Mouse (Mus musculus): ENCODE results near the gene Syne2. TPM values are rescaled to one million over a fixed set of nuclear protein-coding genes. Genes with fewer than 3 reads are reported as not detected.
"Not testable (repeated sequence)": the region's sequence is repeated elsewhere in the genome, so short reads cannot be mapped to it uniquely, and the experiment has no call there.

The Syne2 gene
- total RNA-seq, 2 experiments from 2014 or later = 21.1 to 22.0 TPM

DNA sequence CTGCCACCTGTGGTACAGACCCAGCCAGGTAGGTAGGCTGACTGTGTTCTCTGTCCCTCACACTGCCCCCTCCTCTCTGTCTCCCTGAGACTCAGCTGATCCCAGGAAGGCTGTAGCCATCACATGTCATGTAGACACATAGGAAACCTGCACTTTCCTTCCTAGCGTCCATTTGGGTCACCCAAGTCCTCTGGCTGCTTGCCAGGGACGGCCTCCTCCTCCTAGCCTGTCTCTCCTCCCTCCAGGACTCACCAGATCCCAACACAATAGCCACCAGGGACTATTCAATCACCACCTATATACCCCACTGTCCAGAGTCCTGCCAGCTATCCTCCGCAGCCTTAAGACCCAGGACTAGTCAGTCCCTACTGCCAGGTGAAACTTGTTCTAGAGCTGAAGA is 293.1 kb downstream of the Syne2 start:
- no peak for DNase-seq (ENCODE audit: extremely low spot score in 1 of 2, low spot score in 2 of 2)
- intact Hi-C loops (cut with DNase I) = no loop called here

DNA sequence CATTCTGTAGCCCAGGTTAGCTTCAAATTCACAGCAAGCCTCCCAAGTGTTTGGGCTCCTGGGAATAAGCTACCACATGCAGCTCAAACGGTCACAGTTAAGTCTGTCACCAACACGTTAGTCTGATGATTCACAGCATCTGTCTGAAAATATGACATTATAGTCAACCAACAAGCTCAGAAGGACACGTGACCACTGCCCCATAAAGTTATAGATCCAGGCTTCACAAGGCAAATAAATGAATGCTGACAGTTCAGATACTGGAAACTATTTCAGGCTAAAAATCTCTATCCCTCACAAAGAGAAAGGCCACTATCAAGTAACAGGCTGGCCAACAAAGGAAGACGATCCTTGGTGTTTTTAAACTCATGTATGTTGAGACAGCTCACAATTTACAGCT is 298.6 kb downstream of the Syne2 start:
- intact Hi-C loops (cut with DNase I) = no loop called here

GRCm38 (mm10) chr12:76117632-76118153 is 299.8 kb downstream of the Syne2 start:
- no peak for DNase-seq (ENCODE audit: extremely low spot score in 1 of 2, low spot score in 2 of 2)
- intact Hi-C loops (cut with DNase I) = no loop called here

More for the DNA sequence above, 298.6 kb downstream of the Syne2 start:
- no peak for DNase-seq (ENCODE audit: extremely low spot score in 1 of 2, low spot score in 2 of 2)

- intact Hi-C loops (cut with DNase I) = no loop called here
- DNase-seq (ENCODE audit: extremely low spot score in 1 of 2, low spot score in 2 of 2) = no peak
Measured at GRCm38 (mm10) chr12:76123223-76123622, 305.3 kb downstream of the Syne2 start.

- intact Hi-C loops (cut with DNase I) = no loop called here
- no peak for DNase-seq (ENCODE audit: extremely low spot score in 1 of 2, low spot score in 2 of 2)
Measured at GRCm38 (mm10) chr12:76128306-76128705, 310.4 kb downstream of the Syne2 start.

- intact Hi-C loops (cut with DNase I) = no loop called here
- DNase-seq (ENCODE audit: extremely low spot score in 1 of 2, low spot score in 2 of 2) = no peak
Measured at GRCm38 (mm10) chr12:76128831-76129230, 310.9 kb downstream of the Syne2 start.

GRCm38 (mm10) chr12:76130281-76130680 is 312.3 kb downstream of the Syne2 start:
- intact Hi-C loops (cut with DNase I) = no loop called here
- peak in 1 of 2 experiments; percentile 34 for DNase-seq (ENCODE audit: extremely low spot score in 1 of 2, low spot score in 2 of 2)

GRCm38 (mm10) chr12:76130891-76131290 is 313.0 kb downstream of the Syne2 start:
- DNase-seq (ENCODE audit: extremely low spot score in 1 of 2, low spot score in 2 of 2) = no peak
- intact Hi-C loops (cut with DNase I) = no loop called here

GRCm38 (mm10) chr12:76132591-76132990 is 314.7 kb downstream of the Syne2 start:
- intact Hi-C loops (cut with DNase I) = no loop called here
- DNase-seq (ENCODE audit: extremely low spot score in 1 of 2, low spot score in 2 of 2) = no peak

DNA sequence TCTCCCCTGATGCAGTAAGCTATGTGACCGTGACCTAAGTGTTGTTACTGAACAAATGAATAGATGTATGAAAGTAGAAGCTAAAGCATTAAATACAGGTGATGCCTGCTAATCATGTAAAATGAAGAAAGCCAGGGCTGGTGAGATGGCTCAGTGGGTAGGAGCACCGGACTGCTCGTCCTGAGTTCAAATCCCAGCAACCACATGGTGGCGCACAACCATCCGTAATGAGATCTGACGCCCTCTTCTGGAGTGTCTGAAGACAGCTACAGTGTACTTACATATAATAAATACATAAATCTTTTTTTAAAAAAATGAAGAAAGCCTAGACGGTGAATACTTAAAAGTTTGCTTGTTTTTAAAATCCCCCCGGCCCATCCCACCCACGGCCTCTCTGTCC is 315.1 kb downstream of the Syne2 start:
- intact Hi-C loops (cut with DNase I) = not testable (repeated sequence)

GRCm38 (mm10) chr12:76136701-76137100 is 318.8 kb downstream of the Syne2 start:
- no peak for DNase-seq (ENCODE audit: extremely low spot score in 1 of 2, low spot score in 2 of 2)
- intact Hi-C loops (cut with DNase I) = no loop called here

More for the DNA sequence above, 315.1 kb downstream of the Syne2 start:
- not testable (repeated sequence) for DNase-seq (ENCODE audit: extremely low spot score in 1 of 2, low spot score in 2 of 2)

DNA sequence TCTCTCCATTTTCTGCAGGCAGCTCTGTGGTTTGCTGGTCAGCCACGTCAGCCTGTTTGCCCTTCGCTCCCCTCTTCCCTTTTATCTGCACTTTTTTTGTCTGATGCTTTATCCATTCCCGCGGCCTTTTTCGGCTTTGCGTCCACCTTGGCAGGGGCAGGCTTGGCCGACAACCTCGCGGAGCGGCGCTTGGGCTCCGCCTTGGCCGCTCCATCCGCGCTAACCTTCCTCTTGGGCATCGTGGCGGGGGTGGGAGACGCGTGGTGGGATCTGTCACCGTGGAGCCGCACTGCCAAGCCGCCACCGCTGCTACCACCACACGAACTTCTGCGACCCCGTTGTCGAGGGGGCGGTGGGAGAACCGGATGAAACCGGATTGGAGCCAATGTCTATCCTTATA is 334.5 kb downstream of the Syne2 start:
- intact Hi-C loops (cut with DNase I) = not testable (repeated sequence)

More for the DNA sequence above, 334.5 kb downstream of the Syne2 start:
- DNase-seq (ENCODE audit: extremely low spot score in 1 of 2, low spot score in 2 of 2) = peak in 1 of 2 experiments; percentile 25

Small RNA genes lying within 50 kb of the gene (microRNA-seq; reads per million reads assigned to microRNA genes)
- not detected for gene Mir5101

Other genes starting within 250 kb of the Syne2 start
- 10 to 100 TPM; 85.6 to 85.8 TPM for gene Ppp2r5e, start 221.9 kb upstream of the Syne2 start, total RNA-seq (2021)
- gene Wdr89, start 148.6 kb upstream of the Syne2 start, total RNA-seq (2021) = 1 to 10 TPM; 2.9 to 3.2 TPM
- 10 to 100 TPM; 30.3 to 34.4 TPM for gene Sgpp1, start 82.4 kb upstream of the Syne2 start, total RNA-seq (2021)